Mouse (Mus musculus): ENCODE data around the gene Kcna6.

Gene Kcna6

GRCm38 (mm10) chr6:126740211-126741142 lies at the start of gene Kcna6:
Gene Kcna6 (minus strand): TSS chr6:126740674.
- DNase-seq (ENCODE audit: inconsistent ontology term) = peak; percentile 65

GRCm38 (mm10) chr6:126788863-126789262 lies 48.4 kb upstream of the Kcna6 start:
- DNase-seq (ENCODE audit: inconsistent ontology term) = no peak

- no peak for DNase-seq (ENCODE audit: inconsistent ontology term)
Observed at GRCm38 (mm10) chr6:126784206-126784605, 43.7 kb upstream of the Kcna6 start.

GRCm38 (mm10) chr6:126783651-126784066 lies 43.2 kb upstream of the Kcna6 start:
- no peak for DNase-seq (ENCODE audit: inconsistent ontology term)

GRCm38 (mm10) chr6:126783056-126783455 lies 42.6 kb upstream of the Kcna6 start:
- DNase-seq (ENCODE audit: inconsistent ontology term) = no peak

GRCm38 (mm10) chr6:126777889-126778288 lies 37.4 kb upstream of the Kcna6 start:
- DNase-seq (ENCODE audit: inconsistent ontology term) = no peak

GRCm38 (mm10) chr6:126773873-126774272 lies 33.4 kb upstream of the Kcna6 start:
- no peak for DNase-seq (ENCODE audit: inconsistent ontology term)

GRCm38 (mm10) chr6:126772326-126772725 lies 31.9 kb upstream of the Kcna6 start:
- DNase-seq (ENCODE audit: inconsistent ontology term) = peak; percentile 65

GRCm38 (mm10) chr6:126770146-126770731 lies 29.8 kb upstream of the Kcna6 start:
- no peak for DNase-seq (ENCODE audit: inconsistent ontology term)

GRCm38 (mm10) chr6:126768957-126769665 lies 28.6 kb upstream of the Kcna6 start:
- peak; percentile 87 for DNase-seq (ENCODE audit: inconsistent ontology term)

- DNase-seq (ENCODE audit: inconsistent ontology term) = no peak
Observed at GRCm38 (mm10) chr6:126767610-126768532, 27.4 kb upstream of the Kcna6 start.

- DNase-seq (ENCODE audit: inconsistent ontology term) = peak; percentile 61
Observed at GRCm38 (mm10) chr6:126766552-126766951, 26.1 kb upstream of the Kcna6 start.

- no peak for DNase-seq (ENCODE audit: inconsistent ontology term)
Observed at GRCm38 (mm10) chr6:126764563-126765091, 24.2 kb upstream of the Kcna6 start.

- peak; percentile 82 for DNase-seq (ENCODE audit: inconsistent ontology term)
Observed at GRCm38 (mm10) chr6:126761362-126761761, 20.9 kb upstream of the Kcna6 start.

GRCm38 (mm10) chr6:126755729-126756411 lies 15.4 kb upstream of the Kcna6 start:
- no peak for DNase-seq (ENCODE audit: inconsistent ontology term)

- no peak for DNase-seq (ENCODE audit: inconsistent ontology term)
Observed at GRCm38 (mm10) chr6:126752520-126752919, 12.0 kb upstream of the Kcna6 start.

GRCm38 (mm10) chr6:126745888-126746287 lies 5.4 kb upstream of the Kcna6 start:
- no peak for DNase-seq (ENCODE audit: inconsistent ontology term)

GRCm38 (mm10) chr6:126742610-126743009 lies 2.1 kb upstream of the Kcna6 start:
- DNase-seq (ENCODE audit: inconsistent ontology term) = no peak

GRCm38 (mm10) chr6:126739326-126740210 lies 906 bp downstream of the Kcna6 start:
- DNase-seq (ENCODE audit: inconsistent ontology term) = peak; percentile 71

Data from Muller cell, postnatal 12 days (primary cell).